8 mouse cellular contexts compared by ENCODE assay signal in the genomic region with DNA sequence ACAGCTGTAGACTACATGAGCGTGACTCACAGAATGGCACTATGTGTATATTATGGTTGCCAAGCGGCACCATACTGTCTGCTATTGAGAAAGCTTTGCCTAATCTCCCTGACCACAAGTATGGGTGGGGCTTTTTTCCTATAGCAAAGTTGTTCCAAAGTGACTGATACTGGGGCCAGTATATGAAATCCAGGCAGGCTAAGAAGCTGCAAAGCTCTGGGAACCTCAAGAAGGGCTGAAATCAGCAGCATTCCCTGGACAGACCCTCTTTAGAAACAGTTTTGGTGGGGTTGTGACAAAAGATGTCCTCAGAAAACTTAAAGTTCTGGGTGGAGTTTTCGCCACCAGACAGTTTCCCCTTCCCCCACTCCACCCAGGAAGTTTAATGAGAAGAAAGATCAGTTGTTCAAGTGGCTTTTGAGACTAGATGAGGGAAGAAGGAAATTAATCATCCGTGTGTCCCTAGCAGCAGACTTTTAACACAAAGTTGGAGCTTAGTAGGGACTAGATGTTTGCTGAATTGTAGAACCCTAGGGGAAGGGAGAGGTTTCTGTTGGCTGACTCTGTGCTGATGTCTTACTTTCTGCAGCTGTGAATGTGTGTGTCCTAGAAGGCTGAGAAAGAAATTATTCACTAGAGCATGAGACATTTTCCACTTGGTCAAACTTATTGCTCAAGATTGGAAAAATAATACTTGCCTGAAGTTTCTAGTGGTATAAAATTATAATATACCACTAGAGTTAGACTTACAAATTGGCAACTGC. TPM values are rescaled to one million over a fixed set of nuclear protein-coding genes. Genes with fewer than 3 reads are reported as not detected.
A peak's percentile ranks its signal among the peaks of the same experiment; 100 is the strongest.
DNase-seq lines count a peak whose midpoint lies in the region; ATAC-seq lines count a peak whose summit lies in the region.

No protein-coding gene starts in this region.

- 58% methylated on average over 4 of the region's 4 CpGs for WGBS in embryonic facial prominence, embryonic 11.5 days
- WGBS in embryonic facial prominence, embryonic 10.5 days = 69% methylated on average over 4 of the region's 4 CpGs
- 51% methylated on average over 4 of the region's 4 CpGs for WGBS in intestine, embryonic 16.5 days
- 42% methylated on average over 4 of the region's 4 CpGs for WGBS in forebrain, embryonic 13.5 days

- no peak overlapping the region for H3K4me2 ChIP-seq in embryonic facial prominence, embryonic 11.5 days (ENCODE audit: low read depth, low read length)
- no peak overlapping the region; the same call in 1 of the 2 replicates for H3K4me2 ChIP-seq in intestine, embryonic 16.5 days (ENCODE audit: low read depth, low read length)
- no peak overlapping the region for H3K4me2 ChIP-seq in forebrain, embryonic 13.5 days

- no peaks in the 10 kb centered on the region for H3K27me3 ChIP-seq in embryonic facial prominence, embryonic 11.5 days (ENCODE audit: control insufficient read depth, insufficient read depth, low read length)
- peaks cover 14% of the 10 kb centered on the region for H3K27me3 ChIP-seq in embryonic facial prominence, embryonic 10.5 days (replicated peaks; ENCODE audit: low read depth, poor library complexity, severe bottlenecking)
- no peaks in the 10 kb centered on the region for H3K27me3 ChIP-seq in intestine, embryonic 16.5 days (replicated peaks; ENCODE audit: control insufficient read depth, insufficient read depth, low read length)
- no peaks in the 10 kb centered on the region for H3K27me3 ChIP-seq in forebrain, embryonic 13.5 days

- ATAC-seq in embryonic facial prominence, embryonic 11.5 days (replicated peaks; ENCODE audit: insufficient number of reproducible peaks, low FRiP score, low TSS enrichment, low read depth) = no peak
- ATAC-seq in intestine, embryonic 16.5 days = peak; percentile 75
- ATAC-seq in forebrain, embryonic 13.5 days = no peak

- H3K4me1 ChIP-seq in embryonic facial prominence, embryonic 11.5 days (ENCODE audit: control insufficient read depth, insufficient read depth, low read length) = no peaks in the 10 kb centered on the region
- H3K4me1 ChIP-seq in embryonic facial prominence, embryonic 10.5 days = no peaks in the 10 kb centered on the region
- H3K4me1 ChIP-seq in intestine, embryonic 16.5 days (ENCODE audit: control insufficient read depth, insufficient read depth, low read length) = no peaks in the 10 kb centered on the region
- H3K4me1 ChIP-seq in forebrain, embryonic 13.5 days = no peaks in the 10 kb centered on the region

- no peak overlapping the region for H3K9ac ChIP-seq in embryonic facial prominence, embryonic 11.5 days (replicated peaks; ENCODE audit: low read length)
- H3K9ac ChIP-seq in intestine, embryonic 16.5 days (ENCODE audit: low read depth, low read length) = no peak overlapping the region
- no peak overlapping the region for H3K9ac ChIP-seq in forebrain, embryonic 13.5 days

- no peak overlapping the region for H3K4me3 ChIP-seq in embryonic facial prominence, embryonic 11.5 days (ENCODE audit: low read depth, low read length)
- H3K4me3 ChIP-seq in embryonic facial prominence, embryonic 10.5 days = no peak overlapping the region
- H3K4me3 ChIP-seq in intestine, embryonic 16.5 days (ENCODE audit: low read length) = no peak overlapping the region
- no peak overlapping the region for H3K4me3 ChIP-seq in forebrain, embryonic 13.5 days

- no peaks in the 10 kb centered on the region for H3K36me3 ChIP-seq in embryonic facial prominence, embryonic 11.5 days (replicated peaks; ENCODE audit: control insufficient read depth, insufficient read depth, low read depth, low read length)
- H3K36me3 ChIP-seq in embryonic facial prominence, embryonic 10.5 days (replicated peaks) = no peaks in the 10 kb centered on the region
- H3K36me3 ChIP-seq in intestine, embryonic 16.5 days (ENCODE audit: control insufficient read depth, insufficient read depth, low read length) = no peaks in the 10 kb centered on the region
- H3K36me3 ChIP-seq in forebrain, embryonic 13.5 days (ENCODE audit: poor library complexity, severe bottlenecking) = no peaks in the 10 kb centered on the region

- H3K9me3 ChIP-seq in embryonic facial prominence, embryonic 11.5 days (replicated peaks; ENCODE audit: control insufficient read depth, low read length) = no peaks in the 10 kb centered on the region
- no peaks in the 10 kb centered on the region for H3K9me3 ChIP-seq in embryonic facial prominence, embryonic 10.5 days
- H3K9me3 ChIP-seq in intestine, embryonic 16.5 days (ENCODE audit: control insufficient read depth, low read length) = no peaks in the 10 kb centered on the region
- H3K9me3 ChIP-seq in forebrain, embryonic 13.5 days (replicated peaks) = no peaks in the 10 kb centered on the region

- H3K27ac ChIP-seq in embryonic facial prominence, embryonic 11.5 days (replicated peaks; ENCODE audit: low read depth, low read length) = no peak overlapping the region
- no peak overlapping the region for H3K27ac ChIP-seq in embryonic facial prominence, embryonic 10.5 days (replicated peaks)
- H3K27ac ChIP-seq in intestine, embryonic 16.5 days (ENCODE audit: low read length) = peak overlapping the region; percentile 35; the same call in 1 of the 2 replicates
- no peak overlapping the region for H3K27ac ChIP-seq in forebrain, embryonic 13.5 days

- DNase-seq in embryonic facial prominence, embryonic 11.5 days (ENCODE audit: low spot score) = peak; percentile 3
- no peak for DNase-seq in embryonic facial prominence, embryonic 10.5 days (ENCODE audit: low spot score)
- DNase-seq in c-Kit-positive CD71-positive TER-119-positive erythroid progenitor cells, embryonic 14.5 days (ENCODE audit: low spot score) = peak; percentile 59
- peak; percentile 24 to 36 for DNase-seq in monocyte, adult 2 months (ENCODE audit: low read depth in 1 of 2, low spot score in 2 of 2)
- no peak for DNase-seq in urinary bladder, postnatal 25 days (ENCODE audit: low spot score)
- DNase-seq in layer of hippocampus, postnatal 36 days = no peak

RNA-seq across cellular contexts. Expression of a gene that starts 2.2 kb away (rescaled TPM):
- polyA plus RNA-seq in embryonic facial prominence, embryonic 11.5 days (2014; fragmentation: Nextera tagmentation; extraction: Ambion mirVana) = 0.24 and 0.78 TPM in 2 replicates
- 0.35 and 0.37 TPM in 2 replicates for polyA plus RNA-seq in embryonic facial prominence, embryonic 10.5 days (2016; fragmentation: Nextera tagmentation; extraction: Ambion mirVana)
- polyA plus RNA-seq in intestine, embryonic 16.5 days (2015; fragmentation: Nextera tagmentation; extraction: Ambion mirVana) = 0.51 and 0.62 TPM in 2 replicates
- 0.56 and 0.63 TPM in 2 replicates for polyA plus RNA-seq in forebrain, embryonic 13.5 days (2015; fragmentation: Nextera tagmentation; extraction: Ambion mirVana)
- total RNA-seq in layer of hippocampus, postnatal 36 days (2021) = under 1 TPM; 0.47 to 0.56 TPM

Comparison
In these comparisons a context has a peak if more than half of its experiments do, and no peak if none do; other contexts are left out.
1. DNase-seq: peak in embryonic facial prominence, embryonic 11.5 days (single experiment), c-Kit-positive CD71-positive TER-119-positive erythroid progenitor cells, embryonic 14.5 days (single experiment) and monocyte, adult 2 months (2 of 2); none in embryonic facial prominence, embryonic 10.5 days (single experiment), urinary bladder, postnatal 25 days (single experiment) and layer of hippocampus, postnatal 36 days (0 of 2).